ENCODE assay signal across 20 mouse cellular contexts in the genomic region with DNA sequence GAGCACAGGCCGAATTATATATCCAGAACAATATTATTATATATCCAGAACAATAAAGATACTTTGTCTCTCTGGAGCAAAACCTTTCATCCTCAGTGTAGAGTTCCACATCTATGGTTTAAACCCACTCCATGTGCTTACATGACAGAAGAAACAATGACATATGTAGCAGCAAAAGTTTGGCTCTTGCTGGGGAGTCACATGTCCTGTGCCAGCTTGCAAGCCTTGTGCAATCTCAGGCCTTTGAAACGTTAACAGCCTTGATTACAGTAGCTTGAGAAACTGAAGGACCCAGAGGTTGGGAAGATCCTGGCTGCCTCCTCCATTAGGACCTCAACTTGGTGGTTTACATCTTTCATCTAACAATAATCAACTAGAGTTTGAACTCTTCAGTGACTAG.
DNase-seq lines count a peak whose midpoint lies in the region; ATAC-seq and TF ChIP-seq lines count a peak whose summit lies in the region.
"Had no signal": no experiment of that assay in that cellular context is flagged by ENCODE, and none has a peak within 500 bp of the region (broad histone marks: within the 10 kb centered on the region; RNA-seq: fewer than 3 reads in every experiment).

No protein-coding gene starts in this region.

- no peak overlapping the region for H3K9ac ChIP-seq in forebrain, embryonic 14.5 days (ENCODE audit: low read length)
- no peak overlapping the region for H3K9ac ChIP-seq in forebrain, embryonic 15.5 days (replicated peaks)
- H3K9ac ChIP-seq: hindbrain, embryonic 13.5 days; intestine, embryonic 15.5 days had no signal

- no peak overlapping the region for H3K27ac ChIP-seq in forebrain, embryonic 14.5 days (ENCODE audit: low read depth, low read length)
- no peak overlapping the region for H3K27ac ChIP-seq in forebrain, embryonic 15.5 days (replicated peaks)
- no peak overlapping the region for H3K27ac ChIP-seq in hindbrain, embryonic 10.5 days
- H3K27ac ChIP-seq: gastrocnemius, adult 2 months; hindbrain, embryonic 13.5 days; intestine, embryonic 15.5 days had no signal

- no peak for TF ChIP-seq POLR2A in brain, embryonic 14.5 days (IDR thresholded peaks at IDR 0.05; ENCODE audit: borderline replicate concordance, extremely low read depth, insufficient read depth, insufficient read length, poor library complexity, severe bottlenecking)

- no peak for TF ChIP-seq CTCF in brain, embryonic 14.5 days (IDR thresholded peaks at IDR 0.05; ENCODE audit: borderline replicate concordance, extremely low read depth, insufficient read depth, insufficient read length)

- no peaks in the 10 kb centered on the region for H3K36me3 ChIP-seq in forebrain, embryonic 14.5 days (ENCODE audit: control insufficient read depth, insufficient read depth, low read length)
- H3K36me3 ChIP-seq in forebrain, embryonic 15.5 days, result no peaks in the 10 kb centered on the region
- no peaks in the 10 kb centered on the region for H3K36me3 ChIP-seq in hindbrain, embryonic 10.5 days
- H3K36me3 ChIP-seq: hindbrain, embryonic 13.5 days; intestine, embryonic 15.5 days had no signal

- no peaks in the 10 kb centered on the region for H3K4me1 ChIP-seq in forebrain, embryonic 14.5 days (ENCODE audit: control insufficient read depth, insufficient read depth, low read length)
- peaks cover 9% of the 10 kb centered on the region; the same call in 1 of the 2 replicates for H3K4me1 ChIP-seq in forebrain, embryonic 15.5 days
- no peaks in the 10 kb centered on the region for H3K4me1 ChIP-seq in hindbrain, embryonic 10.5 days (replicated peaks)
- H3K4me1 ChIP-seq: hindbrain, embryonic 13.5 days; intestine, embryonic 15.5 days had no signal

- H3K27me3 ChIP-seq in forebrain, embryonic 14.5 days (replicated peaks; ENCODE audit: control insufficient read depth, insufficient read depth, low read length), result no peaks in the 10 kb centered on the region
- H3K27me3 ChIP-seq in forebrain, embryonic 15.5 days, result no peaks in the 10 kb centered on the region
- H3K27me3 ChIP-seq in hindbrain, embryonic 10.5 days (ENCODE audit: insufficient read depth, poor library complexity, severe bottlenecking), result no peaks in the 10 kb centered on the region
- H3K27me3 ChIP-seq: hindbrain, embryonic 13.5 days; intestine, embryonic 15.5 days had no signal

- peak; percentile 16 for DNase-seq in adrenal gland, adult 2 months
- no peak for DNase-seq in adrenal gland, postnatal 25 days
- DNase-seq in forebrain, embryonic 14.5 days (ENCODE audit: low spot score), result peak; percentile 41
- peak; percentile 51 for DNase-seq in brain, embryonic 14.5 days (ENCODE audit: low read depth)
- no peak for DNase-seq in hindbrain, embryonic 10.5 days (ENCODE audit: low spot score)
- DNase-seq: cerebellum, adult 11-12 months; cerebellum, adult 8-10 months; cerebellum, postnatal 14 days; gastrocnemius, adult 2 months; gastrocnemius, postnatal 14 days; heart, adult 11 months; kidney, adult 11 months; kidney, adult 8-10 months had no signal

- no peak for ATAC-seq in forebrain, embryonic 14.5 days
- ATAC-seq in forebrain, embryonic 15.5 days (replicated peaks), result no peak
- ATAC-seq: activated CD4-positive, CD25-positive, alpha-beta regulatory T cell, adult 4 months; forebrain, embryonic 16.5 days; hindbrain, embryonic 16.5 days; intestine, embryonic 15.5 days had no signal

- 80% methylated on average over 2 of the region's 2 CpGs for WGBS in forebrain, embryonic 14.5 days
- 70% methylated on average over 2 of the region's 2 CpGs for WGBS in forebrain, embryonic 15.5 days
- 76% methylated on average over 2 of the region's 2 CpGs for WGBS in hindbrain, embryonic 10.5 days

- no peaks in the 10 kb centered on the region for H3K9me3 ChIP-seq in forebrain, embryonic 14.5 days (replicated peaks; ENCODE audit: control insufficient read depth, low read length)
- no peaks in the 10 kb centered on the region for H3K9me3 ChIP-seq in forebrain, embryonic 15.5 days
- H3K9me3 ChIP-seq in hindbrain, embryonic 10.5 days, result no peaks in the 10 kb centered on the region
- H3K9me3 ChIP-seq: hindbrain, embryonic 13.5 days; intestine, embryonic 15.5 days had no signal

- H3K4me2 ChIP-seq in forebrain, embryonic 14.5 days (ENCODE audit: low read length), result no peak overlapping the region
- H3K4me2 ChIP-seq in forebrain, embryonic 15.5 days (replicated peaks), result no peak overlapping the region
- H3K4me2 ChIP-seq: heart, embryonic 11.5 days; hindbrain, embryonic 13.5 days; intestine, embryonic 15.5 days had no signal

- no peak overlapping the region for H3K4me3 ChIP-seq in forebrain, embryonic 14.5 days (ENCODE audit: low read depth, low read length)
- no peak overlapping the region for H3K4me3 ChIP-seq in forebrain, embryonic 15.5 days
- no peak overlapping the region for H3K4me3 ChIP-seq in hindbrain, embryonic 10.5 days
- H3K4me3 ChIP-seq: gastrocnemius, adult 2 months; hindbrain, embryonic 13.5 days; intestine, embryonic 15.5 days had no signal

Comparison
In these comparisons a context has a peak if more than half of its experiments do, and no peak if none do; other contexts are left out.
1. DNase-seq: peak in adrenal gland, adult 2 months (single experiment), forebrain, embryonic 14.5 days (single experiment) and brain, embryonic 14.5 days (single experiment); none in adrenal gland, postnatal 25 days (single experiment) and hindbrain, embryonic 10.5 days (single experiment).